Mouse (Mus musculus) thymus, adult 2 months (tissue): ENCODE results near the gene Tpst1.

ENCODE experiments used
- CTCF ChIP-seq: fragments of 200-500 bp; IDR thresholded peaks from 2 replicates; pipeline ENCODE4 v1.5.1; 2012; ENCODE audit warnings: mild to moderate bottlenecking, control low read depth, low read length, moderate library complexity, borderline replicate concordance; ENCODE audit not compliant: control insufficient read depth, poor library complexity, insufficient read depth; ENCODE audit errors: extremely low read depth
- POLR2A ChIP-seq: fragments of 200-500 bp; IDR thresholded peaks from 2 replicates; pipeline ENCODE4 v1.6.1; 2012; ENCODE audit warnings: mild to moderate bottlenecking, low read length, control low read depth, moderate library complexity; ENCODE audit not compliant: control insufficient read depth, poor library complexity, insufficient read depth; ENCODE audit errors: extremely low read depth

- TF ChIP-seq POLR2A (no peak), CTCF (no peak)
These were observed 90.5 kb downstream of the Tpst1 start for GRCm38 (mm10) chr5:130163670-130164069.
